Mouse (Mus musculus): ENCODE results near the gene Snrk.

Snrk gene

DNA sequence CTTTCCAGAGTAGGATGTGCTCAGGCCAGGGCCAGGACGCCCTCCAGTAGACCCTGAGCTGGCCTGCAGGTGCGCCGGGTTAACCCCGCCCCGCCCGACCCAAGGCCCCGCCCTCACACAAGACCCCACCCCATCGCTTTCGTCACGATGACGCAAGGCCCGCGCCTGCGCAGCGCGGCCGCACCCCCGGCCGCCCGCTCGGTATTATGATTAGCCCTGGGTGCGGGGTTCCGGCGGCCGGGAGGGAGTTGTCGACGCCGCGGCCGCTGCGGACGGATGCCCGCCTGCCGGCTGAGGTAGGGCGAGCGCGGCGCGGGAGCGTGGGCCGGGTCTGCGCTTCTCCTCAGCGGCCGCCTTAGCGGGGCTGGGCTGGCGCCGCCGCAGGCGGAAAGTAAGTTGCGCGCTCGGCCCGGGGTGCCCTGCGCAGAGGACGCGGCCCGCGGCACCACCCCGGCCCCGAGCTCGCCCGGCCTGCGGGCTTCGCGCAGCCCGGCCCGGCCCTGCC is at the start of gene Snrk:
Snrk (plus strand) TSS at position 155 of the 505 bp plus-strand sequence.
- peak; percentile 92 for DNase-seq (ENCODE audit: extremely low spot score, low spot score)

DNA sequence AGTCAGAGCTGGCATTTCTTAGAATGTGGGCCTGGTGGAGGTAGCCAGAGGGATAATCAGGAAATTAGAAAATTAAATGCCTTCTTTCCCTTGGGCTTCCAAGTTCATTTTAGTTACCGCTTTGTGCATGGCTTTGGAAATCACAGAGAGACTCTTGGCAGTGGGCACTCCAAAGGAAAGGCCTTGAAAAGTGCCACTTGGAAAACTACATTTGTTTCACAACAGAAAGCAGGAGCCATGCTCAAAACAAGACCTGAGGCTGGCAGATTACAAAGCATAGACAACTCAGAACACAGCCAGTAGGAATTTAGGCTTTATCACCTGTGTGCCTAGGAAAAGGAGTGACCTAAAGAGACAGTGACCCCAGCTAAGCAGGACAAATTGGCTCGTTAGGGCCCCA is 49.4 kb upstream of the Snrk start:
- no peak for DNase-seq (ENCODE audit: extremely low spot score, low spot score)

DNA sequence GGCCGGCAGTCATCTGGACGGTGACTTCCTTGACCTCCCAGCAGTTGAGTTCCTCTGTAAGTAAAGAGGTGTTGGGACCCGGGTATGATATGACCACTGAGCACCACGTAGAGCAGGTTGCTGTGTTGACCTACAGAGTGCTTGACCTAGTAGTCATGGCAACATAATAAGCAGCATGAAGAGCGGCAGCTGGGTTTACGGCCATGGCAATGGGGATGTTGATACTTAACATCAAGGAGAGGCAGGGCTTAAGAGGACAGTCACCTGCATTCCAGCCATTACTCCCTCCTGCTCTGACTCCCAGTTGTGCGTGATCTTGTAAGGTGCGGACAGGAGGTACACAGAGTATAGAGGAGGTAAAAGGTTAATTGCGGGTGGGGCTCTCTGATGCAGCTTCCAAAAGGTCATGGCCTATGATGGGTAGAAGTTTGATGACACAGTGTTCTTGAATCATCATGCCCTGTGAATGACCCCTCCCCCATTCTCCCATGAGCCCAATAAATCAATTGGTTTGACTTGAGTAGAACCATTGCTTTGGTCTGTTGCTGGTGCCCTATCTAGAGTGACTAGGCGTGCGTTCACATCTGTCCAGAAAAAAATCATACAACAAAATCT is 47.4 kb upstream of the Snrk start:
- DNase-seq (ENCODE audit: extremely low spot score, low spot score): no peak

DNA sequence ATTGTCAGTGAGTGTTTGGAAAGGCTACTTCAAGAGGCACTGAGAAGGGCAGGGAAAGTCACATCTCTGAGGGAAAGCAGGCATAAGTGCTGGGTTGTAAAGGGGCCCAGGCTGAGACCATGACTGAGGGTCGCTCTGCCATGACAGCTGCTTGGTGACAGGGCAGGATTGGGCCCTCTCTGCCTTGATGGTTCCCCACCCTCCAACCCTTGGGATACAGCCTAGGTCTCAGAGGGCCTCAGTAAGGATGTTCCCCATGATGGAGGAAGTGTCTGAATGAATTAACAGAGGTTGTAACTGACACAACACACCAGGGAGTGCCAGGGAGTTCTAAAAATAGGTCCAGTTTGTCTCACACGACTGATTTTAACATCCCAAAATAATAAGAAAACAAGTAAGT is 43.1 kb upstream of the Snrk start:
- no peak for DNase-seq (ENCODE audit: extremely low spot score, low spot score)

DNA sequence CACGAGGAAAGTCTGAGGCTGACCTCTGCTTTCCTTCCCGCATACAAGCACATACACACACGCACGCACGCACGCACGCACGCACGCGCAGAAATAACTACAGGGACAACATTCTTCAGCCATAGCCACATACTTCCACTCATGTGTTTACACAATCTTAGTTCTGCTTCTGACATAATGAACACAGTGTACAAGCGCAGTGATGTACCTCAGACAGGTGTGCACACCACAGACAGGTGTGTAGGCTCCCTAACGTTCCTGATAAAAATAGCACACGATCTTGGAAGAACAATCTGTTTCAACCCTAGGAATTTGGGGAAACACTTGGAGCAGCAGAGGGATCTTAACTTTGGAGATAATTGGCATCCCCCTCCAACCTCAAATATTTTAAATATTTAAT is 42.5 kb upstream of the Snrk start:
- DNase-seq (ENCODE audit: extremely low spot score, low spot score): no peak

DNA sequence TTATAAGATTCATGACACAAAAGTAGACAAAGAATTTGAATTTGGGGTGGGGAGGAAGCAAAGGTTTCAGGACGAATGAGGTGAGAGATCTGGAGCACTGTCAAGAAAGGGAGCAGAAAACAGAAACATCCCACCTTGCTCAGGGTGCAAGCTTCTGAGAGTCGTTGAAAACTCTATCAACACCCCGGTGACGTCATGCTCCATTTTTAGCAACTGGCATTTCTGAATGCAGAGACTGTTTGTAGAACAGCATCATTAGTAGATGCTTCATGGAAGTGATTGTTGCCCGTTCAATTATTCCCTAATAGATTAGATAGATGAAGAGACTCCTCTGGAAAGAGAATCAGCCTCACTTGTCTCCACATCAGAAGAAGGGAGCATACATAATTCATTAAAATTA is 38.6 kb upstream of the Snrk start:
- DNase-seq (ENCODE audit: extremely low spot score, low spot score): no peak

DNA sequence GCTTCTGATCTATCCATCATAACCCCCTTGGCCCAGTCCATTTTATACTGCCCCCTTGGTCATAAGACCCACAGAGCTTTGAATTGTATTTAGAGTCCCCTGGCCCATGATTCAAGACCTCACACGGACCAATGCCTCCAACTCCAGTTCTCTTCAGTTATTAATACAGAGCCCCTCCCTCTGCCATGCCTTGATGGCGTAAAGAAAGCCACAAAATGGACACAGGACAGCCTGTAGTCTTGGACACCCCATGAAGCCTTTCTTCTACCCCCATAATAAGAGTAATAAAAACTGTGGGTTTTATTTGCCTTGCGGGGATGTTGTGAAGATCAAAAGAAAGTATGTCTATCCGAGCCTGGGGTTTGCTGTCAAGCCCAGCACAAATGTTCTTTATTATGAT is 33.4 kb upstream of the Snrk start:
- no peak for DNase-seq (ENCODE audit: extremely low spot score, low spot score)

DNA sequence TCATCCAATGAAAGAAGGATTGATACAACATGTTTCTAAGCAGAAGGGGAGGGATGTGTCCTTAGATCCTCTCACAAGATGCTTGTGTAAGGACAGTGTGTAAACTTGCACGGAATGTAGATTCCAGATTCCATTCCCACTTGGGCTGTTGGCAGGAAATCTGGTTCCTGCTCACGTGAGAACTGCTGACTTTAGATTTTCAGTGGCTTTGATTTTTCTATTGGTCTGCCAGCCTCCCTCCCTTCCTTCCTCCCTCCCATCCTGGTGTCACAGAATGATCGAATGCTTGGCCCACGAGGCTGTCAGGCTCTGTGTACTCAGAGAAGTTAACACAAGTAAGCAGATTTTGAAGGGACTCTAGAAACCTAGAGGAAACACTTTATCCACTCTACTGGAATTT is 32.9 kb upstream of the Snrk start:
- no peak for DNase-seq (ENCODE audit: extremely low spot score, low spot score)

DNA sequence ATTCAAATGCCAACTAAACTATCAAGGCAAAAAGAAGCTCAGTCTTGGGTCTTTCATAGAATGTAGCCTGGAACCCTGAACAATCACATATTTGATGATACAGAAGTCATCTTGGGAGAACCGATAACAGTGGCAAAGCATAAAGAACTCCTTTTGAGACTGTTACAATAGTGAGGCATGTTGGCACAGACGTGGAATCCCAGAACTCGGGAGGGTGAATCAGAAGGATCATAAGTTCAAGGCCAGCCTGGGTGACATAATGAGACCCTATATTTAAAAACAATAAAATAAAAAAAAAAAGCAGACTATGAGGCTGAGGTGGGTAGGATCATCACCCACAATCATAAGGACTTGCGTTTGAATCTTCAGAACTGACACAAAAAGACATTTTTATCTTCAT is 32.4 kb upstream of the Snrk start:
- DNase-seq (ENCODE audit: extremely low spot score, low spot score): no peak

DNA sequence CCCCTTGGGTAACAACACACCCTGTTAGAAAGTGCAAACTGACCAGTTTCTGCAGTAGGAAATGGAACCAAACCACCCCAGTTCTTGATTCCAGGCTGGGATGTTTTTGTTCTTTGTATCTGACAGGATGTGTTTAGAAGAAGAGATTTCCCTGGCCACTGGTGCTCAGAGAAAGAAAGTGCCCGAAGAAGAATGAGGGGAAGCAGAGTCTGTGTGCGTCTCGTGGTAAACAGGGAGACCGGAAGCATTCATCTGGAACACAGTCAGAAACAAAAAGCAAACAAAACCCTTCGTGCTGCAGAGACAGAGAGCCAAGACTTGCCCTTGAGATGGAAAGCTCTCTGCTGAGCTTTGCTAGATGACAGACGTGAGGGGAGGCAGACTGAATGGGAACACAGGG is 32.0 kb upstream of the Snrk start:
- DNase-seq (ENCODE audit: extremely low spot score, low spot score): no peak

DNA sequence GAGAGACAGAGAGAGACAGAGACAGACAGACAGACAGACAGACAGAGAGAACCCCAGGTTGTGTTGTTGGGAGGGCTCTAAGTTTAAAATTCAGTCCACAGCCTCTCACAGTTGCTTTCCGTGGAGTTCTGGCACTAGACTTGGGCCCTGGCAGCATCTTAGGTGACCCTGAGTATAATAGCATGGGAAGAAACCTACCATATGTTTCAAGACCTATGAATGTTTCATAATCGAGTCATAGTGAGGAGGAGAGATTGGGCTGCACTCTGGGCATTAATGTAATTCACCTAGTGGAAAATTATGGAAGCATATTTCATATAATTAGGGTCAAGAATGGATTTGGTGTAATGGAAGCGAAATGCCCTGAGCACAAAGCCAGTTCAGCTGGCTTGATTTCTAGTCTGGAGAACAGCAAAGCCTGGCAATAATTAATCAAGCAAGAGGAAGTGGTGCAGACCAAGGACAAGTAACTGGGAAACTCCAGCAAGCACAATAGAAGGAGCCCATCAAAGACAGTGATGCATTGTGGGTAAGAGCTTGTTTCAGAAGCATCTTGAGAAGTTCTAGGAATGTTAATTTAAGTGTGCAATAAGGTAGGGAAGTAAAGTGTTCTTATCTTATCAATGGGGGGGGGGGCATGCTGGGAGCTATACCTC is 31.4 kb upstream of the Snrk start:
- DNase-seq (ENCODE audit: extremely low spot score, low spot score): no peak

DNA sequence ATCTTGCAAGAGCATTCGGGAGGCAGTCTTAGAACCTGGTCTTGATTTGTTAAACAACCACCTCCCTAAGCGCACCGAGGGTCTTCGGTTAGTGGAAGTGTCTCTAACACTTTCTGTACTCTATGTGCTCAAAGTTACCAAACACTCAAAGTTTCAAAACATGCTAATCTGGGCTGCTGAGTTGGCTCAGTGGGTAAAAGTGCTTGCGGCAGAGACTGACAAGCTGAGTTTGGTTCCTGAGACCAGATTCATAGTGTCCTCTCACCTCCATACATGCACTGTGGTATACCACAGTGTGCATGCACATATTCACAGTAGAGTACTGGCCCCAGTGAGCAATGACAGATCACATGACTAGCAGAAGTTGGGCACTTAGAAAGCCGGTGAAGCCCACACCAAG is 30.0 kb upstream of the Snrk start:
- DNase-seq (ENCODE audit: extremely low spot score, low spot score): no peak

DNA sequence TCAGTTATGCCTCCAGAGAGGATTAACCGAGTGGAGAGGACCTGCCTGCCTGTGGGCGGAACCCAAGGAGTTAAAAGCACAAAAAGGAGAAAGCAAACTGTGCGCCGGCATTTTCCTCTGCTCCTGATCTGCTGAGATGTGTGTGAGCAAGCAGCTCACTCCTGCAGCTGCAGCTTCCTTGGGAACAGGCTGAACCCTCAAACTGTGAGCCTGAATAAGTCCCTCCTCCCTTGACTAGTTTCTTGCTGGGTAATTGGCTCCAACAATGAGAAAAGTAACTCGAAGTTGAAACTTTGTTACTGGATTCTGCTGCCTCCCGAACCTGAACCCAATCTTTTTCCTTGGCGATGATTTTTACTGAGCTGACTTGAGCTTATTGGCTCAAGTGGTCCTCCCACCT is 25.9 kb upstream of the Snrk start:
- no peak for DNase-seq (ENCODE audit: extremely low spot score, low spot score)

DNA sequence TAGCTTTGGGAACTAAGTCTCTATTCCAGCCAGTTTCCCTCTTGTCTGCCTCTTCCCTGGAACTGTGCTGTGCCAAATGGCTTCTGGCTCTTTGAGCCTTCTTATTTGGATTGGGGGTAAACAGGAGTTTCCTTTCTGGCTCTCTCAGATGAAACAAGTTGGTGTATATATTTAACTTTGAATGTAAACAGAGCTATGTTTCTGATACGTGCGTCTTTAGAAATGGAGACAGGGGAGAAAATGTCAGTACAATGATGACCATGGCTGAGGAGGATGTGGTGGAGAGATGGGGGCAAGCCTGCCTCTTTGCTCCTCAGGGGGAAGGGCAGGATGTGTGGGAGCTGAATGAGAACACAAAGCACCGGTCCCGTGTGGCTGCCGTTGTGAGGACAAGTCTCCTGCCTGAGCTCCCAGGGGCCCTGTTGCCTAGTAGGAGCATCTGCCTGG is 25.3 kb upstream of the Snrk start:
- DNase-seq (ENCODE audit: extremely low spot score, low spot score): no peak

DNA sequence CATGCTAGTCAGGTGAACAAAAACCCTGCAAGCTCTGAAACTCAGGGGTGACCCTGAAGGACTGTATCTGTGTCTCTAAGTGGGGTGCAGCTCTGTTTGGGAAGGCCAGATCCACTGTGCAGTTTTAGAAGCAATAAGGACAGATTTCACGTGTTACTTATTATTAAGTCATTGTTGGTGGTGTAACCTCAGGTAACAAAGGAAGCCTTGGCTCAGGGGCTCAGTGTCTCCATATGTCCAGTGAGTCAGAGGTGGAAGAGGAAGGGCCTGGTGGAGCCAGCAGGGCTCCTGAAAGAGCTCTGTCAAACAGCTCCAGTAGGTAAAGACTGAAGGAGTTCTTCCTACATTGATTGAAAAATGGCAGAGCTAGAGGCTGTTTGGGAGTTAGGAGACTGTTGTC is 22.9 kb upstream of the Snrk start:
- DNase-seq (ENCODE audit: extremely low spot score, low spot score): no peak

DNA sequence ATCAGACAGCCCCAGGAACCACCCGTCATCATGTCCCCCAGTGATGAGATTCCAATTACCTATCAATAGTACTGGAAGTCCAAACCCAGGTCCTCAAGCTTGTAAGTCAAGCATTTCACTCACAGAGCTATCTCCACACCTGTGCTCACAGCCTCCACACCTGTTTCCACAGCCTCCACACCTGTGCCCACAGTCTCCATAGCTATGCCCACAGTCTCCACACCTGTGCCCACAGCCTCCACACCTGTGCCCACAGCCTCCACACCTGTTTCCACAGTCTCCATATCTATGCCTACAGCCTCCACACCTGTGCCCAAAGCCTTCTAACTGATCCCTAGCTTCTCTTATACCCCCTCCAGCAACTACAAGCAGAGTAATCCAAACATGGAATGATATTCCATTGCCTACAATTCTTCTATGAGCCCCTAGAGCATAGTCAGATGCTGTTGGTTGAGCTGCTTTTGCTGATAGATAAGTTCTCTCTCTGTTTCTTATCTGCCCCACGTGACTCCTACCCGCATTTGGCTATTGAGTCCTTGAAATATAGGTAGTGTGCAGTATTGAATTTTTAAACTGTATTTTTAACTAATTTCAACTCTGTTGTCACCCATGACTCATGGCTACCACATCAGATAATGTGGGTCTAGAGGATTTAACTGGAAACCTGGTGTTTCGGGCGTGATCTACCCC is 20.1 kb upstream of the Snrk start:
- no peak for DNase-seq (ENCODE audit: extremely low spot score, low spot score)

DNA sequence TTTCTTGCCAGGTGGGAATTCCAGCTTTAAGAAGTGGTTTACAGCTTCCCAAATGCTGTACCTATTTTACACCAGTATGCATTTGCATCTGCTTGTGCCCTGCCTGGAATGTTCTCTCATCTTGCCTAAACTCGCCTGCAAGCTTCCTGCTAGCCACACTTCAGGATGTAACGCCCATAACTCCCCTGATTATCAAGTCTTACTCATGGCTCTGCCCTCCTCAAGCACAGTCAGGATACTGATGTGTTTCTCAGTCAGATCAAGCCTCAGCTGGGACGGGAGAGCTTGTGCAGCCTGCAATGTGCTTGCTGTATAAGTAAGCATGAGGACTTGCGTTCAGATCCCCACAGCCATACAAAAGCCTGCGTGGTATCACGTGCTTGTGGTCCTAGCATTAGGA is 19.5 kb upstream of the Snrk start:
- DNase-seq (ENCODE audit: extremely low spot score, low spot score): no peak

DNA sequence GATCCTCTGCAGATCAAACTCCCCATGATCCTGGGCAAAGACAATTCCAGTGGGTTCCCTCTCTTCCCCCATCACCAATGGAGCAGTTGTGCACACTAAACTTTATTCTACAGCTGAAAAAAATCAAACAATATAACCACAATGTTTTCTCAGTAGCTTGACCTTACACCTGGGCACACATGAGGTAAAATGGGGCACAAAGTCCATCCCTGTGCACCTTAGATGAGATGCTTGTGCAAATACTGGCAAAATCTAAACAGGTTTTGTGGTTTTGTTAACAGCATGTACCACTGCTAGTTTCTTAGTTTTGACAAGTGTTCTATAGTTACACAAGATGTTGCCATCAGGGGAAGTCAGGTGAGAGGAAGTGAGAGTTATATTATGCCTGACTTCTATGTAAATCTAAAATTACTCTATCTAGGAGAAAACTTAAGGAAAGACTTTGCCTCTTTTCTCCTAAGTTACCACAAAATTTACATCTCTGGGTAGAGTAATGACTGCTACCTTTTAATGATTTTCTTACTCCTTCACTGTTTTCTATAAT is 16.4 kb upstream of the Snrk start:
- DNase-seq (ENCODE audit: extremely low spot score, low spot score): no peak

DNA sequence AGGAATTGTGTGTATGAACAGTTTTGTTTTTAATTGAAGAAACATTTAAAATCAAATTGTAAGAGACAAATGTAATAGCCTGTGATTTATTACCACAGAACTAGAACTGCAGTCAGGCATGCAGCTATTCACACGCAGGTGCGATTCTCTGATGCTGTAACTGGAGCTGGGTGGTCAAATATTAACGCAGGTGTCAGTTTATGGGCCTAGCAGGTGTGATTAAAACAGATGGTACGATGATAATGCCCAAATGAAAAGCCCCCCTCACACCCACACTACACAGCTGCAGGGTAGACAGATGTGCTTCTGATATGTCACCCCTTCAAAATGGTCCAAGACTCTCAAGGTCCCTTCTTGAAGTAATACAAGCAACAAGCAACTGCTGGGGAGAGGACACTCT is 15.9 kb upstream of the Snrk start:
- no peak for DNase-seq (ENCODE audit: extremely low spot score, low spot score)

DNA sequence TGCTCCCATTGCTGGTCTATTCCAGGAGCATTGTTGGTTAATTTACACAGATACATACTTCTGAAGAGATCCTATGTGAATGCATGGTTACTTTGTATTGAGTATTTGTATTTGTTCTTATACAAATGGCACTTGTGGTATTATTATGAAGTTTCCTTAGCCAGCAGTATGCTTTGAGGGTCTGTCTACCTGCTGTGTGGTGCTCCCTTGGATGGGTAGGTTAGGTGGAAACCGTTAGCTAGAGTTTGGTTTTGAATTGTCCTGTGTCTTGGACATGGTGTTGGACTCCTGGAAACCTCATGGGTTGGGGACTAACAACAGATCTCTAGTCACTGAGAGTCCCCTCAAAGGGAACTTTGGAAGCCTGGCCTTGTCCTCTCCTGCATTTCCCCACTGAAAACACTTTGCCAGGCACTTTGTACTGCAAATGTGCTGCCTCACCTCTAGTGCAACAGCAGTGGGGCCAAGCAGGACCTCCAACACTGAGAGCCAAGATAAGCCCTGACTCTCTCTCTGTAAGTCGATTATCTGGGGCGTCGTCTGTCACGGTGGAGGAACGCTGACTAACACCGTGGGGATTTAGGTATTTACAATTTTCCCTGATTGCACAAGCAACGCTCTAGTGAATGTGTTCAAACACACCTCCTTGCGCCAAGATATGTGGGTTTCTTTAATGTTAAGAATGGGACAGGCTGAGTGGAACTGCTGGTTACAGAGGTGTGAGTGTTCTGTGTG is 13.3 kb upstream of the Snrk start:
- DNase-seq (ENCODE audit: extremely low spot score, low spot score): no peak

DNA sequence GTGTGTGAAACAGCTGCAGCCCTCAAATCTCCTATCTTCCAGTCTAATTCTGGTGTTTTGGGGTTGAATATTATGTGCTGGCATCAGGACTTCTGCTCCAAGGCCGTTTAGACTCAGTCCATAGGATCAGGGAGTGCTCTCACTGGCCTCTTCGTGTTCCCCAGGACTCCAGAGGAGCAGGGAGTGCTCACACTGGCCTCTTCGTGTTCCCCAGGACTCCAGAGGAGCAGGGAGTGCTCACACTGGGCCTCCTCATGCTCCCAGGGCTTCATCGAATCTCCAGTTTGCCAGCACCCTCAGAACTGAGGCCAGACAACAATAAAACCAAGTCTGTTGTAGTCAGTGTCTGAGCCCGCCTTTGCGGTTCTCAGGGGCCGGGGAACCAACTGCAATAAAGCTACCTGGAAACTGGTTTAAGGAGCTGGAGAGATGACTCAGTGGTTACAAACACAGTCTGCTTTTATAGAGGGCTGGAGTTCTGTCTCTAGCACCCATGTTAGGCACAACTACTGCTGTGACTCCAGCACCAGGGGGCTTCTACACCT is 12.7 kb upstream of the Snrk start:
- DNase-seq (ENCODE audit: extremely low spot score, low spot score): no peak

All from neural tube, embryonic 10.5 days (tissue).